Mouse (Mus musculus) lung, adult 2 months (tissue): Measurements from ENCODE around the gene Pcdh7.

Experiments used
- CTCF ChIP-seq: fragments of 200-500 bp; IDR thresholded peaks from 2 replicates; pipeline ENCODE4 v1.5.1; 2011; ENCODE audit warnings: mild to moderate bottlenecking, low read length, control low read depth; ENCODE audit not compliant: insufficient read depth
- POLR2A ChIP-seq: fragments of 200-500 bp; IDR thresholded peaks from 2 replicates; pipeline ENCODE4 v1.6.1; 2011; ENCODE audit warnings: low read depth, mild to moderate bottlenecking, control low read depth, low read length, borderline replicate concordance; ENCODE audit errors: extremely low read depth

GRCm38 (mm10) chr5:58081054-58081453 lies 363.3 kb downstream of the Pcdh7 start:
- TF ChIP-seq POLR2A, result no peak
- TF ChIP-seq CTCF, result no peak
